Mouse (Mus musculus) midbrain, embryonic 12.5 days (tissue): Measurements from ENCODE around the gene Ugp2. TPM values are rescaled to one million over a fixed set of nuclear protein-coding genes. Genes with fewer than 3 reads are reported as not detected.

ENCODE experiments used
- ATAC-seq: fragments of 200-750 bp; cut with Nextera tagmentation; 2 replicates; pipeline ENCODE4 v1.8.0; 2017; ENCODE audit warnings: low read depth, moderate TSS enrichment, moderate library complexity; ENCODE audit not compliant: low FRiP score
- H3K27ac ChIP-seq: fragments of 300-500 bp; sonication (generic); replicated peaks from 2 replicates; pipeline ENCODE4 v1.5.1; 2016; ENCODE audit warnings: mild to moderate bottlenecking
- H3K27me3 ChIP-seq: fragments of 300-500 bp; sonication (generic); 2 replicates; pipeline ENCODE4 v1.6.1; 2016; ENCODE audit warnings: mild to moderate bottlenecking
- H3K36me3 ChIP-seq: fragments of 300-500 bp; sonication (generic); 2 replicates; pipeline ENCODE4 v1.6.1; 2016
- H3K4me1 ChIP-seq: fragments of 300-500 bp; sonication (generic); 2 replicates; pipeline ENCODE4 v1.6.1; 2016
- H3K4me2 ChIP-seq: fragments of 300-500 bp; sonication (generic); replicated peaks from 2 replicates; pipeline ENCODE4 v1.6.1; 2016; ENCODE audit warnings: mild to moderate bottlenecking, moderate library complexity
- H3K4me3 ChIP-seq: fragments of 300-500 bp; sonication (generic); 2 replicates; pipeline ENCODE4 v1.5.1; 2016; ENCODE audit warnings: mild to moderate bottlenecking
- H3K9ac ChIP-seq: fragments of 300-500 bp; sonication (generic); replicated peaks from 2 replicates; pipeline ENCODE4 v1.6.1; 2016; ENCODE audit warnings: mild to moderate bottlenecking, moderate library complexity
- H3K9me3 ChIP-seq: fragments of 300-500 bp; sonication (generic); 2 replicates; pipeline ENCODE4 v1.6.1; 2016; ENCODE audit warnings: mild to moderate bottlenecking
- WGBS: fragments of 180-500 bp; shearing (Covaris S2); methylation state at CpG from one replicate; pipeline ENCODE4 v1.1.7; 2016; 5-methylcytosine and 5-hydroxymethylcytosine counted together
- microRNA counts: library from miRNA; unstranded; fragments of <30 nt; microRNA quantifications from one replicate; lab custom pipeline; 2017
- microRNA-seq: library from miRNA; unstranded; fragments of <30 nt; microRNA quantifications from one replicate; pipeline ENCODE4, GENCODE M21; 2017
- polyA plus RNA-seq: library from polyadenylated mRNA; unstranded; fragments of >200 nt; fragmentation: Nextera tagmentation; extraction: Ambion mirVana; gene quantifications from 2 replicates; pipeline ENCODE4 v1.2.1, GENCODE M21; 2016

Ugp2 gene
- polyA plus RNA-seq, 1 experiment from 2014 or later = 70.7 TPM

DNA sequence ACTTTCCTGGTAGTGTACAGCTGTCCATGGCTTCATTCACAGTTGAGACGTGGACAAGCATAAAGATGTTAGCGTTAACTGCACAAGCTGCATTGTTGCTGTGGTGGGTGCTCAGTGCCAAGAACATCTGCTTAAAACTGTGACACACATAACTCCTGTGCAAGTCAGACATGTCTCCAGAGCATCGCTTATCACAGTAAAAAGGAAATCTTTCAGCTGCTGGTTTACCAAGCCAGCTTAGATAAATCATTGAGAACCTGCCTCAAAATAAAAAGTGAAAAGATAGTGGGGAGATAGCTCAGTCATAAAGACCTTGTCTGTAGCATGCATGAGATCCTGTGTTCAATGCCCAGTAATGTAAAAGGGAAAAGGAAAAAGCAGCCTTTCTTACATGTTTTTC, 84.6 kb downstream of the Ugp2 start:
- Histone ChIP-seq H3K4me2 (no peak overlapping the region), H3K4me1 (no peaks in the 10 kb centered on the region), H3K27me3 (no peaks in the 10 kb centered on the region), H3K4me3 (no peak overlapping the region), H3K27ac (no peak overlapping the region), H3K9ac (no peak overlapping the region), H3K36me3 (no peaks in the 10 kb centered on the region), H3K9me3 (no peaks in the 10 kb centered on the region)
- no peak for ATAC-seq
- 88% methylated on average over 3 of the region's 3 CpGs for WGBS

DNA sequence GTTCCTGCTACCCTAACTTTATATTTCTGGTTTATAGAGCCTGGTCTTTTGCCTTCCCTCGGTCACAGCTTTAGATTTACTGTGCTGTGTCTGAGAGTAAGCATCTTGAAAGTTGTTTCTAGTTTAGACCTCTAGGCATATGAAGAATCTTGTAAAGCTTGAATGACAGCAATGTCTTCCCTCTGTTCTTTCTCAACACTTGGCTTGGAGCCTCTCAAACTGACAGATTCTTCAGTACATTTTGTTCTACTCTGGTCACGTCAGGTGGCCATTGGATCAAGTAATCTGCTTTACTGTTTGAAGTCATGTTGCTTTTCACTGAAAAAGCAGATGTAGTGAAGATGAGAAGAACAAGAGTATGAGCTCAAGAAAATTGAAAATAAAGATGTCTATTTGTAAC, 94.8 kb downstream of the Ugp2 start:
- peaks cover 14% of the 10 kb centered on the region; the same call in 1 of the 2 replicates for H3K36me3 ChIP-seq
- no peaks in the 10 kb centered on the region for H3K27me3 ChIP-seq
- ATAC-seq = no peak
- no peak overlapping the region for H3K27ac ChIP-seq
- WGBS = 97% methylated on average over 2 of the region's 2 CpGs
- H3K4me1 ChIP-seq = no peaks in the 10 kb centered on the region
- no peak overlapping the region for H3K4me2 ChIP-seq
- H3K9ac ChIP-seq = no peak overlapping the region
- H3K9me3 ChIP-seq = no peaks in the 10 kb centered on the region
- H3K4me3 ChIP-seq = no peak overlapping the region

MicroRNA genes within 50 kb of the gene (microRNA counts, 519-probe panel; counts per million panel counts)
- microRNA mmu-miR-1933-3p (lab: Ali Mortazavi, UCI) = not detected
- not detected for microRNA mmu-miR-1933-5p (lab: Ali Mortazavi, UCI)

Small RNAs within 50 kb of the gene (microRNA-seq; reads per million reads assigned to microRNA genes)
- gene Mir1933 = 1.9 reads per million

Other genes with a start within 250 kb of the Ugp2 start
- gene Vps54, start 131.9 kb downstream of the Ugp2 start, polyA plus RNA-seq = 15.5 and 18.5 TPM in 2 replicates
- 13.9 and 14.5 TPM in 2 replicates for gene Wdpcp, start 201.0 kb upstream of the Ugp2 start, polyA plus RNA-seq
- gene Mdh1, start 201.2 kb upstream of the Ugp2 start, polyA plus RNA-seq = 372 and 382 TPM in 2 replicates